Mouse (Mus musculus) layer of hippocampus, postnatal 36 days (tissue): Measurements from ENCODE around the gene Fam120c. TPM values are rescaled to one million over a fixed set of nuclear protein-coding genes. Genes with fewer than 3 reads are reported as not detected.

Experiments
- total RNA-seq, 2 experiments: library from RNA; stranded (reverse); gene quantifications; 2 replicates each; pipeline ENCODE4 v1.2.3; 2021

Fam120c gene
- total RNA-seq, 2 experiments from 2014 or later = 47.3 to 48.5 TPM

Other genes starting within 250 kb of the Fam120c start
- 10 to 100 TPM; 69.1 to 73.1 TPM for gene Tsr2, start 247.6 kb upstream of the Fam120c start, total RNA-seq
- gene Wnk3, start 146.1 kb upstream of the Fam120c start, total RNA-seq = 10 to 100 TPM; 39.0 to 40.8 TPM
- 10 to 100 TPM; 29.4 to 35.5 TPM for gene Phf8, start 176.5 kb downstream of the Fam120c start, total RNA-seq